ENCODE assay signal across 27 mouse cellular contexts in genomic region chr2:93124866-93125467, GRCm38 (mm10).
DNase-seq lines count a peak whose midpoint lies in the region; ATAC-seq and TF ChIP-seq lines count a peak whose summit lies in the region.
"Had no signal": no experiment of that assay in that cellular context is flagged by ENCODE, and none has a peak within 500 bp of the region (broad histone marks: within the 10 kb centered on the region; RNA-seq: fewer than 3 reads in every experiment).

No protein-coding gene starts in this region.

- H3K4me3 ChIP-seq in neural tube, embryonic 13.5 days = no peak overlapping the region
- no peak overlapping the region for H3K4me3 ChIP-seq in neural tube, embryonic 15.5 days (replicated peaks)
- H3K4me3 ChIP-seq in forebrain, postnatal 0 days (ENCODE audit: low read depth, low read length) = no peak overlapping the region
- H3K4me3 ChIP-seq: embryonic facial prominence, embryonic 10.5 days; embryonic facial prominence, embryonic 13.5 days; erythroblast, embryonic 14.5 days; forebrain, embryonic 12.5 days; forebrain, embryonic 15.5 days; hindbrain, embryonic 13.5 days had no signal

- no peak for TF ChIP-seq CTCF in forebrain, postnatal 0 days (IDR thresholded peaks at IDR 0.05; ENCODE audit: low read depth)

- WGBS in neural tube, embryonic 13.5 days = 91% methylated on average over 7 of the region's 7 CpGs
- 91% methylated on average over 7 of the region's 7 CpGs for WGBS in neural tube, embryonic 15.5 days
- WGBS in forebrain, postnatal 0 days = 86% methylated on average over 7 of the region's 7 CpGs

- H3K9me3 ChIP-seq in neural tube, embryonic 13.5 days = no peaks in the 10 kb centered on the region
- H3K9me3 ChIP-seq in neural tube, embryonic 15.5 days (replicated peaks) = no peaks in the 10 kb centered on the region
- H3K9me3 ChIP-seq in forebrain, postnatal 0 days (ENCODE audit: low read length) = no peaks in the 10 kb centered on the region
- H3K9me3 ChIP-seq: embryonic facial prominence, embryonic 10.5 days; embryonic facial prominence, embryonic 13.5 days; forebrain, embryonic 12.5 days; forebrain, embryonic 15.5 days; hindbrain, embryonic 13.5 days had no signal

- H3K4me1 ChIP-seq in neural tube, embryonic 13.5 days (replicated peaks) = peaks cover 44% of the 10 kb centered on the region
- peaks cover 28% of the 10 kb centered on the region for H3K4me1 ChIP-seq in neural tube, embryonic 15.5 days
- H3K4me1 ChIP-seq in forebrain, postnatal 0 days (ENCODE audit: insufficient read depth) = no peaks in the 10 kb centered on the region

- no peak overlapping the region for H3K9ac ChIP-seq in neural tube, embryonic 13.5 days
- no peak overlapping the region for H3K9ac ChIP-seq in neural tube, embryonic 15.5 days (replicated peaks)
- H3K9ac ChIP-seq in forebrain, postnatal 0 days = no peak overlapping the region
- H3K9ac ChIP-seq: embryonic facial prominence, embryonic 13.5 days; forebrain, embryonic 12.5 days; forebrain, embryonic 15.5 days; hindbrain, embryonic 13.5 days had no signal

- no peak for ATAC-seq in neural tube, embryonic 13.5 days (ENCODE audit: low read depth)
- ATAC-seq in neural tube, embryonic 15.5 days (ENCODE audit: low FRiP score) = no peak
- ATAC-seq in forebrain, postnatal 0 days = no peak
- ATAC-seq: activated CD4-positive, CD25-positive, alpha-beta regulatory T cell, adult 4 months; CD4-positive, CD25-positive, alpha-beta regulatory T cell, adult 4 months; forebrain, embryonic 15.5 days; hindbrain, postnatal 0 days; inflammation-experienced regulatory T-cells, adult 6 months; intestine, embryonic 16.5 days had no signal

- H3K4me2 ChIP-seq in neural tube, embryonic 13.5 days = no peak overlapping the region
- H3K4me2 ChIP-seq in neural tube, embryonic 15.5 days = no peak overlapping the region
- no peak overlapping the region for H3K4me2 ChIP-seq in forebrain, postnatal 0 days (ENCODE audit: low read depth)
- H3K4me2 ChIP-seq: embryonic facial prominence, embryonic 13.5 days; forebrain, embryonic 12.5 days; forebrain, embryonic 15.5 days; heart, embryonic 11.5 days; hindbrain, embryonic 13.5 days had no signal

- peak; percentile 59 for DNase-seq in adrenal gland, adult 2 months
- DNase-seq in adrenal gland, postnatal 10 days = no peak
- peak; percentile 38 for DNase-seq in adrenal gland, postnatal 25 days
- DNase-seq in urinary bladder, postnatal 4 days (ENCODE audit: low spot score in 2 of 2) = no peak
- DNase-seq in forebrain, postnatal 0 days = no peak
- DNase-seq: cerebellum, adult 11-12 months; cerebellum, adult 8-10 months; cerebellum, postnatal 36 days; embryo, embryonic 11 days; gastrocnemius, postnatal 10 days; gastrocnemius, postnatal 36 days; heart, adult 11 months; kidney, adult 18-20 months had no signal

- no peaks in the 10 kb centered on the region for H3K36me3 ChIP-seq in neural tube, embryonic 13.5 days
- no peaks in the 10 kb centered on the region for H3K36me3 ChIP-seq in neural tube, embryonic 15.5 days
- no peaks in the 10 kb centered on the region for H3K36me3 ChIP-seq in forebrain, postnatal 0 days (ENCODE audit: insufficient read depth)
- H3K36me3 ChIP-seq: embryonic facial prominence, embryonic 10.5 days; embryonic facial prominence, embryonic 13.5 days; forebrain, embryonic 12.5 days; forebrain, embryonic 15.5 days; hindbrain, embryonic 13.5 days had no signal

- no peaks in the 10 kb centered on the region for H3K27me3 ChIP-seq in neural tube, embryonic 13.5 days
- H3K27me3 ChIP-seq in neural tube, embryonic 15.5 days (replicated peaks) = no peaks in the 10 kb centered on the region
- no peaks in the 10 kb centered on the region for H3K27me3 ChIP-seq in forebrain, postnatal 0 days (ENCODE audit: insufficient read depth, low read length)
- H3K27me3 ChIP-seq: embryonic facial prominence, embryonic 13.5 days; forebrain, embryonic 15.5 days had no signal

- peak overlapping the region; percentile 75; the same call in 1 of the 2 replicates for H3K27ac ChIP-seq in neural tube, embryonic 13.5 days (replicated peaks)
- H3K27ac ChIP-seq in neural tube, embryonic 15.5 days (replicated peaks) = no peak overlapping the region
- no peak overlapping the region for H3K27ac ChIP-seq in forebrain, postnatal 0 days (ENCODE audit: low read depth, low read length)
- H3K27ac ChIP-seq: embryonic facial prominence, embryonic 10.5 days; embryonic facial prominence, embryonic 13.5 days; forebrain, embryonic 15.5 days; hindbrain, postnatal 0 days had no signal

Comparison
In these comparisons a context has a peak if more than half of its experiments do, and no peak if none do; other contexts are left out.
1. DNase-seq: peak in adrenal gland, adult 2 months (single experiment) and adrenal gland, postnatal 25 days (single experiment); none in adrenal gland, postnatal 10 days (single experiment), urinary bladder, postnatal 4 days (0 of 2) and forebrain, postnatal 0 days (single experiment).